Mouse (Mus musculus) embryonic facial prominence, embryonic 12.5 days (tissue): ENCODE measurements around the gene Slc35a1. TPM values are rescaled to one million over a fixed set of nuclear protein-coding genes. Genes with fewer than 3 reads are reported as not detected.
A peak's percentile ranks its signal among the peaks of the same experiment; 100 is the strongest.

Experiments used
- ATAC-seq: fragments of 200-750 bp; cut with Nextera tagmentation; 2 replicates; pipeline ENCODE4 v1.8.0; 2017; ENCODE audit not compliant: insufficient number of reproducible peaks, insufficient read depth, low FRiP score, low TSS enrichment
- H3K27ac ChIP-seq: fragments of 300-500 bp; sonication (generic); 2 replicates; pipeline ENCODE4 v1.5.1; 2016; ENCODE audit warnings: mild to moderate bottlenecking
- H3K27me3 ChIP-seq: fragments of 300-500 bp; sonication (generic); 2 replicates; pipeline ENCODE4 v1.6.1; 2016; ENCODE audit warnings: mild to moderate bottlenecking, moderate library complexity
- H3K36me3 ChIP-seq: fragments of 300-500 bp; sonication (generic); 2 replicates; pipeline ENCODE4 v1.6.1; 2016; ENCODE audit warnings: mild to moderate bottlenecking
- H3K4me1 ChIP-seq: fragments of 300-500 bp; sonication (generic); 2 replicates; pipeline ENCODE4 v1.6.1; 2016
- H3K4me2 ChIP-seq: fragments of 300-500 bp; sonication (generic); replicated peaks from 2 replicates; pipeline ENCODE4 v1.6.1; 2016; ENCODE audit warnings: mild to moderate bottlenecking, moderate library complexity
- H3K4me3 ChIP-seq: fragments of 300-500 bp; sonication (generic); 2 replicates; pipeline ENCODE4 v1.5.1; 2016; ENCODE audit warnings: mild to moderate bottlenecking
- H3K9ac ChIP-seq: fragments of 300-500 bp; sonication (generic); 2 replicates; pipeline ENCODE4 v1.6.1; 2016; ENCODE audit warnings: mild to moderate bottlenecking, moderate library complexity
- H3K9me3 ChIP-seq: fragments of 300-500 bp; sonication (generic); 2 replicates; pipeline ENCODE4 v1.6.1; 2016; ENCODE audit warnings: mild to moderate bottlenecking, moderate library complexity
- WGBS: fragments of 180-500 bp; shearing (Covaris S2); methylation state at CpG from one replicate; pipeline ENCODE4 v1.1.7; 2016; 5-methylcytosine and 5-hydroxymethylcytosine counted together
- polyA plus RNA-seq: library from polyadenylated mRNA; unstranded; fragments of >200 nt; fragmentation: Nextera tagmentation; extraction: Ambion mirVana; gene quantifications from 2 replicates; pipeline ENCODE4 v1.2.1, GENCODE M21; 2016

Gene Slc35a1
- polyA plus RNA-seq, 1 experiment from 2014 or later: 57.8 TPM

GRCm38 (mm10) chr4:34703029-34703428 is 15.8 kb upstream of the Slc35a1 start:
- ATAC-seq: no peak
- H3K9me3 ChIP-seq: no peaks in the 10 kb centered on the region
- H3K4me2 ChIP-seq: no peak overlapping the region
- H3K27ac ChIP-seq: no peak overlapping the region
- 72% methylated on average over 4 of the region's 4 CpGs for WGBS
- no peak overlapping the region for H3K9ac ChIP-seq
- no peaks in the 10 kb centered on the region for H3K36me3 ChIP-seq
- H3K27me3 ChIP-seq: no peaks in the 10 kb centered on the region
- H3K4me1 ChIP-seq: no peaks in the 10 kb centered on the region
- no peak overlapping the region for H3K4me3 ChIP-seq

- Histone ChIP-seq H3K4me2 (no peak overlapping the region), H3K4me1 (no peaks in the 10 kb centered on the region), H3K27me3 (no peaks in the 10 kb centered on the region), H3K9ac (no peak overlapping the region), H3K9me3 (no peaks in the 10 kb centered on the region), H3K36me3 (no peaks in the 10 kb centered on the region), H3K4me3 (no peak overlapping the region), H3K27ac (no peak overlapping the region)
- no peak for ATAC-seq
- 94% methylated on average over 11 of the region's 11 CpGs for WGBS
Measured at GRCm38 (mm10) chr4:34702231-34702630, 15.0 kb upstream of the Slc35a1 start.

GRCm38 (mm10) chr4:34701528-34701927 is 14.3 kb upstream of the Slc35a1 start:
- ATAC-seq: no peak
- 49% methylated on average over 5 of the region's 5 CpGs for WGBS
- H3K27ac ChIP-seq: no peak overlapping the region
- no peak overlapping the region for H3K4me2 ChIP-seq
- H3K9me3 ChIP-seq: no peaks in the 10 kb centered on the region
- H3K4me1 ChIP-seq: no peaks in the 10 kb centered on the region
- H3K27me3 ChIP-seq: no peaks in the 10 kb centered on the region
- H3K36me3 ChIP-seq: no peaks in the 10 kb centered on the region
- H3K9ac ChIP-seq: no peak overlapping the region
- no peak overlapping the region for H3K4me3 ChIP-seq

- 81% methylated on average over 3 of the region's 3 CpGs for WGBS
- Histone ChIP-seq H3K27ac (no peak overlapping the region), H3K4me2 (no peak overlapping the region; the same call in 1 of the 2 replicates), H3K36me3 (no peaks in the 10 kb centered on the region), H3K9me3 (no peaks in the 10 kb centered on the region), H3K27me3 (no peaks in the 10 kb centered on the region), H3K9ac (no peak overlapping the region), H3K4me3 (no peak overlapping the region), H3K4me1 (peaks cover 5% of the 10 kb centered on the region; the same call in 1 of the 2 replicates)
- no peak for ATAC-seq
Measured at GRCm38 (mm10) chr4:34688021-34688420, 783 bp upstream of the Slc35a1 start.

- no peak overlapping the region for H3K9ac ChIP-seq
- no peaks in the 10 kb centered on the region for H3K9me3 ChIP-seq
- H3K4me1 ChIP-seq: no peaks in the 10 kb centered on the region
- ATAC-seq: no peak
- 85% methylated on average over 5 of the region's 5 CpGs for WGBS
- H3K4me2 ChIP-seq: no peak overlapping the region
- no peak overlapping the region for H3K27ac ChIP-seq
- H3K36me3 ChIP-seq: peaks cover 12% of the 10 kb centered on the region
- no peak overlapping the region for H3K4me3 ChIP-seq
- H3K27me3 ChIP-seq: no peaks in the 10 kb centered on the region
Measured at GRCm38 (mm10) chr4:34680530-34680929, 6.7 kb downstream of the Slc35a1 start.

- WGBS: 93% methylated on average over 5 of the region's 5 CpGs
Measured at GRCm38 (mm10) chr4:34673721-34674120, 13.5 kb downstream of the Slc35a1 start.

GRCm38 (mm10) chr4:34667923-34668322 is 19.3 kb downstream of the Slc35a1 start:
- Histone ChIP-seq H3K4me1 (no peaks in the 10 kb centered on the region), H3K4me2 (no peak overlapping the region), H3K27me3 (no peaks in the 10 kb centered on the region), H3K9ac (no peak overlapping the region), H3K4me3 (no peak overlapping the region), H3K36me3 (peaks cover 49% of the 10 kb centered on the region), H3K9me3 (no peaks in the 10 kb centered on the region), H3K27ac (no peak overlapping the region)
- ATAC-seq: no peak
- WGBS: 87% methylated on average over 5 of the region's 5 CpGs

More at GRCm38 (mm10) chr4:34673721-34674120, 13.5 kb downstream of the Slc35a1 start:
- no peaks in the 10 kb centered on the region for H3K4me1 ChIP-seq
- no peak for ATAC-seq
- no peaks in the 10 kb centered on the region for H3K9me3 ChIP-seq
- H3K36me3 ChIP-seq: peaks cover 25% of the 10 kb centered on the region
- no peak overlapping the region for H3K9ac ChIP-seq
- H3K4me3 ChIP-seq: no peak overlapping the region
- no peaks in the 10 kb centered on the region for H3K27me3 ChIP-seq
- H3K4me2 ChIP-seq: no peak overlapping the region
- no peak overlapping the region for H3K27ac ChIP-seq

GRCm38 (mm10) chr4:34661927-34662326 is 25.3 kb downstream of the Slc35a1 start:
- Histone ChIP-seq H3K4me2 (no peak overlapping the region), H3K27ac (no peak overlapping the region), H3K4me1 (no peaks in the 10 kb centered on the region), H3K9ac (no peak overlapping the region), H3K4me3 (no peak overlapping the region), H3K27me3 (no peaks in the 10 kb centered on the region), H3K36me3 (peaks cover 77% of the 10 kb centered on the region), H3K9me3 (no peaks in the 10 kb centered on the region)
- ATAC-seq: no peak
- WGBS: 77% methylated on average over 6 of the region's 6 CpGs

GRCm38 (mm10) chr4:34661514-34661913 is 25.7 kb downstream of the Slc35a1 start:
- Histone ChIP-seq H3K27me3 (no peaks in the 10 kb centered on the region), H3K9me3 (no peaks in the 10 kb centered on the region), H3K36me3 (peaks cover 73% of the 10 kb centered on the region), H3K4me2 (no peak overlapping the region), H3K9ac (no peak overlapping the region), H3K27ac (no peak overlapping the region), H3K4me3 (no peak overlapping the region), H3K4me1 (no peaks in the 10 kb centered on the region)
- ATAC-seq: 0 out of 2 replicates have a peak, but pooled peaks have one; percentile 35
- WGBS: 90% methylated on average over 2 of the region's 2 CpGs

- H3K9me3 ChIP-seq: no peaks in the 10 kb centered on the region
- 85% methylated on average over 2 of the region's 2 CpGs for WGBS
Measured at GRCm38 (mm10) chr4:34659012-34659411, 28.2 kb downstream of the Slc35a1 start.

GRCm38 (mm10) chr4:34656101-34656500 is 31.1 kb downstream of the Slc35a1 start:
- no peaks in the 10 kb centered on the region for H3K4me1 ChIP-seq
- H3K9ac ChIP-seq: no peak overlapping the region
- no peaks in the 10 kb centered on the region for H3K27me3 ChIP-seq
- H3K36me3 ChIP-seq: peaks cover 64% of the 10 kb centered on the region
- H3K27ac ChIP-seq: no peak overlapping the region
- no peak overlapping the region for H3K4me3 ChIP-seq
- WGBS: 96% methylated on average over 10 of the region's 10 CpGs
- H3K9me3 ChIP-seq: no peaks in the 10 kb centered on the region
- ATAC-seq: no peak
- no peak overlapping the region for H3K4me2 ChIP-seq

More at GRCm38 (mm10) chr4:34659012-34659411, 28.2 kb downstream of the Slc35a1 start:
- Histone ChIP-seq H3K27me3 (no peaks in the 10 kb centered on the region), H3K36me3 (peaks cover 74% of the 10 kb centered on the region), H3K4me2 (no peak overlapping the region), H3K9ac (no peak overlapping the region), H3K4me3 (no peak overlapping the region), H3K27ac (no peak overlapping the region), H3K4me1 (no peaks in the 10 kb centered on the region)
- ATAC-seq: no peak

GRCm38 (mm10) chr4:34653179-34653578 is 34.1 kb downstream of the Slc35a1 start:
- no peak for ATAC-seq
- Histone ChIP-seq H3K27ac (no peak overlapping the region), H3K36me3 (peaks cover 41% of the 10 kb centered on the region), H3K9me3 (no peaks in the 10 kb centered on the region), H3K27me3 (no peaks in the 10 kb centered on the region), H3K4me3 (no peak overlapping the region), H3K4me2 (no peak overlapping the region), H3K9ac (no peak overlapping the region), H3K4me1 (no peaks in the 10 kb centered on the region)
- 93% methylated on average over 7 of the region's 7 CpGs for WGBS

GRCm38 (mm10) chr4:34644779-34645178 is 42.5 kb downstream of the Slc35a1 start:
- H3K9ac ChIP-seq: no peak overlapping the region
- H3K36me3 ChIP-seq: peaks cover 46% of the 10 kb centered on the region
- no peaks in the 10 kb centered on the region for H3K27me3 ChIP-seq
- no peaks in the 10 kb centered on the region for H3K4me1 ChIP-seq
- H3K4me2 ChIP-seq: no peak overlapping the region
- H3K9me3 ChIP-seq: no peaks in the 10 kb centered on the region
- no peak for ATAC-seq
- H3K27ac ChIP-seq: no peak overlapping the region
- no peak overlapping the region for H3K4me3 ChIP-seq
